Mouse (Mus musculus): ENCODE data around the gene Atp5h.

DNA sequence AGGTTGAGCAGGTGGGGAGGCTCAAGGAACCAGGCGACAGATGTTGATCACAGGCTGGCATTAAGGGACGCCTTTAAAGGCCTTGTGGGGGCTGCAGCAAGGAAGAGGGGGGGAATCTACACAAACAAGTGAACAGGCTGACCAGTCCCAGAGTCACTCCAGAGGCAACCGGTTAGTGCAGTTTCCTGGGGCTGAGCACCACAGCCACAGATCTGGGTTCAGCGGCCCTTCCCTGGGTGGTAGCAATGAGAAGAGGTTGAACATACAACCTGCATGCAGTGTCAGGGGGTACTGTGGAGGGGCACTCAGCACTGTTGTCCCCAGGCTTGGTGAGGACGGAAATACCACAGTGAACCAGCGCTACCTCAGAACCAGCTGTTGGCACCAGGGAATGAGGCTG is 13.6 kb upstream of the Atp5h start:
- TF ChIP-seq CTCF (IDR thresholded peaks at IDR 0.05; ENCODE audit: extremely low read depth, insufficient read depth, low read length) (no peak), POLR2A (IDR thresholded peaks at IDR 0.05; ENCODE audit: extremely low read depth, insufficient read depth, low read length) (no peak)
